Mouse (Mus musculus): ENCODE measurements at regions not wholly inside any gene's neighbourhood (a gene's known extent, or its start where the extent isn't known, plus 50 kb on each side); places are given as distances from the start of the nearest gene placed in this dataset.

DNA sequence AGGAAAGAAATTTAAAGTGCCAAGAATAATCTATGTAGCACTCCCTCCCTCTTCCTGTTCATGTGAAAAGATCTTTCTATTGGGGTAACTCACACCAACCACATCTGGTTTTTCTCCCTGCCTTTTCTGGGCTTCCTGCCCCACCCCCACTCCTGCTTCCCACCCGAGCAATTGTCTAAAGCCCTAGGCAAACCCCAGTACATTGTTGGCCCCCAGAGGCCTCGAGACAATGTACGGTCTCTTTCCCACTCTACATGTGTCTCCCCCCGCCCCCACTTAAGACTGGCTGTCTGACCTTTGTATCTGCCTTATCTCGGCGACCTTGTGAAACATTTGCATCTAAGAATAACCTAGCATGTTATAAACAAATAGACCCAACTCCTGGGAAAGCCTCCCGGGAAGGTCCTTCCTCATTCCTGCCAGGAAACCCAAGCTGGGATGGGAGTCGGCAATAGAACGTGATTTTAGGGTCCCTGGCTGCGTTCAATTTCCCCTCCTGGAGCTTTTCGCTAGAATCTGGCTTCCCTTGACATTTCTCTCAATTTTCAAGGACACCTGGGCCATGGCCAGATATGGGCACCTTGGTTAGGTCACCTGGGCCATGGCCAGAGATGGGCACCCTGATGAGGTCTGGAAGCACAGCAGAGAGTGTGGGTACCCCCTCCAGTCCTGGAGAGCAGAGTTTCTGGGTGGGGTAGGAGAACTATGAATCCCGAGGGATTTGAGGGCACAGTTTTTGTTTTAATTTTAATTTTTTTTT is 97.9 kb upstream of the Map4k3 start:
- DNase-seq: no peak

DNA sequence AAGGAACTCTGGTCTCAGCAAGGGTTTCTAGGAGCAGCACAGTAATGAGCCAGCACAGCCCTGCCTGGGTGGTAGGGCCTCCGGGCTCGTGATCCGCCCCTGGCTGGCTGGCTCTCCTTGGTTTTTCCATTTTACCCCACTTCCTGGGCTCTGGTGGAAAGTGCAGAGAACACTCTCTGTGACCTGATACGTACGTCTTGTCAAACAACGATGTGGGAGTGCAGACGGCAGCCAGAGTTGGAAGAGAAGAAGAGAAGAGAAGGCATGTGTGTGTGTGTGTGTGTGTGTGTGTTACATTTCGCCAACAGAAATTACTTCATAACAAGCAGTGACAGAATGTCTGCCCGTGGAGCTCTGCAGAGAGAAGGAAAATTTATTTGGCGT is 97.2 kb upstream of the Map4k3 start:
- no peak for DNase-seq

DNA sequence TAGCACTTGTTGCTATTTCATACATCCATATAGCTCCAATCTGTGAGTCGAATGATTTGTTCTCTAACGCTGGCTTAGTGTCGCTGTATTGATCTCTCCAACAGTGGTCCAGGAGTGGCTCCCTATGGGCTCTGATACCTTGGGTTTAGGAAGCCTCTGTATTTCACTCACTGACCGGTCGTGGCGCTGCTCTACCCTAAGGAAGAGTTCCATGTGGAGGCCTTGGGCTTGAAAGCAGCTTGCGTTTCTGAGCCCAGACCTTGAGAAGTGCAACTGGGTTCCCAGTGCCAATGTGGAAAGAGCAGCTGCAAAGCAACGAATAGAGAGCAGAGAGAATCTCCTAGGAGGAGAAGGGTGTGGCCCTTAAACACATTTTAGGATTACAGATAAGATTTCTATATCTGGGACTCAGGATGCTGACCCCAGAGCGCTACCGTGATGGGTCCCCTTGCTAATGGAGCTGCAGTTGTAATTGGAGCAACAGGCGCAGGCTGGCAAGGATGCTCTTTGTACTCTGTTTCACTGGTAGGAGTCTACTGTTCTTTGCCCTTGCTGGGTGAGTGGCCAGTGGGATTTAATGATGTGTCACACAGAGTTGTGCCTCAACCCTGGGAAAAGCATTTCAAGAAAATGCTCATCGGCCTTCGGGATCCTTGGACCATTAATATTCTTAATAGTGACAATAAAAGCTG is 96.7 kb upstream of the Map4k3 start:
- no peak for DNase-seq

DNA sequence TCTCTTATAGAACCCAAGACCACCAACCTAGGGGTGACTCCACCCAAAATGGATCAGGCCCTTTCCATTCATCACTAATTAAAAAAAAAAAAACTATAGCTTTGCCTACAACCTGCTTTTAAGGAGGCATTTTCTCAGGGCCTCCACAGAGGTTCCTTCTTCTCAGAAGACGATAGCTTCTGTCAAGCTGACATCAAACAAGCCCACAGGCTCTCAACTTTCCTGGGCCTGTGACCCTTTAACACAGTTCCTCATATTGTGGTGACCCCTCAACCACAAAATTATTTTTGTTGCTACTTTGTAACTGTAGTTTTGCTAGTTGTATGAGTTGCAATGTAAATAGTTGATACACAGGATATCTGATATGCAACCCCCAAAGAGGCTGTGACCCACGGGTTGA is 96.0 kb upstream of the Map4k3 start:
- DNase-seq: no peak

DNA sequence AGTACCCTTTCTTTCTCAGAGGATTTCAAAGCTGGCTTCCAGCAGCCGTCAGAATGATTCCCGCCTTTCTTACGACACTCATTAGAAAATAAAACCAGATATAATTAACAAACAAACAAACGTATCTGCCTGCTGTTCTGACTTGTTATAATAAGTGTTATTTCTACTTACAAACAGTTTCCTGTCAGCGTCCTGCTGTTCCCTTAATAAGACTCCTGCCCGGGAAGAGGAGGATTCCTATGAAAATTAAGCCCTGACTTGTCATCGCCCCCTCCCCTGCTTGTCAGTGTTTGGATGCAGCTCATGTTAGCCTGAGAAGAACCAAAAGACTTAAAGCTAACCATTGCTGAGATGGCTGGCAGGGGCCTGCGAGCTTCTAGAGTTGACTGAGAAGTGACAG is 92.6 kb upstream of the Map4k3 start:
- no peak for DNase-seq

DNA sequence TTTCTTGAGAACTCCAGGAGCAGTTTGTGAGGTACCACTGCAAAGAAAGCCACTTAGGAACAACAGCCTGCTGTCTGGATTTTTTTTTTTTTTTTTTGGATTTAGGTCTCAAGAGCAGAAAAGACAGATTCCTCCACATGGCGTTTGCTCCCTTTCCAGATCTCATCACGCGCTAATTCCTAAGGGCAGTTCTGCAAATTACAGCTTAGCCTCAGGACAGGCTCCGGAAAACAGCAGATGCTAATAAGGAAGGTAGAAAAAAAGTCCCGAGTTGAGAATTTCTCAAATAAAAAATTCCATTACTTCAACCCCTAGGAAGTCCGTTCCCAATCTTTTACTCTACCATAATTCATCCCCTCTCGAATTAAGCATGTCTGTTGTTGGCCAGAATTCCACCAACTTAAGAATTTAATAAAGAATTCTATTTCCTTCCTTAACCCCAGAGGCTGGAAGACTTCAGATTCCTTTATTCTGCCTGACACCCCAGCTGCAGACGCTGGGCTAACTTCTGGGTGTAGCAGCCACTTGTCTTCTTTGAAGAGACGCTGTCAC is 90.3 kb upstream of the Map4k3 start:
- no peak for DNase-seq

DNA sequence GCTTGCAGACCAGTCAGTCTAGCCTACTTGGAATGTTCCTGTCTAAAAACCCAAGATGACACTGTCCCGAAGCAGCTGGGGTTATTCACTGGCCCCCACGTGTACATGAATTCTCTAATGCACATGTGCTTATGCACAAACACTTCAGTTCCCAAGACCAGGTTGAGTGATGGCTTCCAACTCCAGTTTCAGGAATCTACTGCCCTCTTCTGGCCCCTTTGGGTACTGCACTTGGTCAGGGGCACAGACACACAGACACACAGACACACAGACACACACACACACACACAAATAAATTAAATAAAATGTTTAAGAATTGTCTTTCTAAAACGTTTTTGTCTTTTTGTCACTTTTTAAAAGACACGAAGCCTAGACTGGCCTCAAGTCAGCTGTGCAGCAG is 87.5 kb upstream of the Map4k3 start:
- DNase-seq: no peak

DNA sequence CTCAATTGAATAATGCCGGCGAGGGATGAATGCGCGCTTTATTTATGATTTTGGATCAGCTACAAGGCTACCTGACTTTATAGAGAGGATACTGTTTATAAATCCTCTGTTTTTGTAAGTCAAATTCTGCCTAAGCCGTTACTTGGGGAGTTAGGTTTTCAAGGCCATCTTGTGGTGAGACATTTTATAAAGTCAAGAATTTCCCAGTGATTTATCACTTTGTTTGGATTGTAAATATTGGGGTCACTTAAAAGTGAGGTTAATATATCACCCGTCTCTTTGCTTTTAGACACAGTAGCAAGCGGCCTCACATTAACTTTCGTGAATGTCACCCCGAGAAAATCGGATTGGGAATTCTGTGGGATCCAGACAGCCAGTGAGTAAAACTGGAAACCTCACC is 84.9 kb upstream of the Map4k3 start:
- no peak for DNase-seq

DNA sequence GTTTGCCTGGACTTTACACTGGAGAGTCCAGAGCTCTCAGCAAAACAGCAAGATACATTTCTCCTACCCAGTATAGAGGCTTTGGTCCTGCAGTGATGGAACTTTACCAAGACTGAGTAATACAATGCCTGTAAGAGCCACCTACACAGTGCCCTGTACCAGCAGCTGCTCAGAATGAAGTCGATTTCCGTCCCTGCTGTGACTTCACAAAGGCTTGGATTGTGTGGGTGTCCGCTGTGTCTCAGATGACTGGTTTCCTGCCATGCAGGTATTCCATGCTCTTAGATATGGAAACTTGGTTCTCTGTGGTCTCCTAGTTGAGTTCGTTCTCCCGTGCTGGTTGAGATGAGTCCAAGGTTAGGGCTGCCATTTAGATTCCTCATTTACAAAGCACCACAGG is 81.0 kb upstream of the Map4k3 start:
- DNase-seq: peak; percentile 62

DNA sequence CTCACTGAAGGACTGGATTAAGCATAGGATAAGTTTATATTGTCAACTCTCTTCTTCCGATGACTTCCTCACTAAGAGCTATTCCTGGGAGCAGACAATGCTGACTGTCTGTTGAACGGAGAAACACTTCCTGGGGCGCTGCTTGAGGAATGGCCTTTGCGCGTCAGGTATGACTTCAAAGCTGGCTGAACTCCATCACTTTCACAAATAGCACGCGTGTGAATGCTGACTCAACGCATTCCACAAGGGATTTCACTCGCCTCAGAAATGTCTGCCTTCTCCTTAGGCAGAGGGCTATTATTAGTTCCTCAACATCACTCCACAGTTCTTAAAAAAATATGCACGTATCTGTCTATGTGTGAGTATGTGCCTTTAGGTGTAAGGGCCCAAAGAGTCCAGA is 79.8 kb upstream of the Map4k3 start:
- no peak for DNase-seq

DNA sequence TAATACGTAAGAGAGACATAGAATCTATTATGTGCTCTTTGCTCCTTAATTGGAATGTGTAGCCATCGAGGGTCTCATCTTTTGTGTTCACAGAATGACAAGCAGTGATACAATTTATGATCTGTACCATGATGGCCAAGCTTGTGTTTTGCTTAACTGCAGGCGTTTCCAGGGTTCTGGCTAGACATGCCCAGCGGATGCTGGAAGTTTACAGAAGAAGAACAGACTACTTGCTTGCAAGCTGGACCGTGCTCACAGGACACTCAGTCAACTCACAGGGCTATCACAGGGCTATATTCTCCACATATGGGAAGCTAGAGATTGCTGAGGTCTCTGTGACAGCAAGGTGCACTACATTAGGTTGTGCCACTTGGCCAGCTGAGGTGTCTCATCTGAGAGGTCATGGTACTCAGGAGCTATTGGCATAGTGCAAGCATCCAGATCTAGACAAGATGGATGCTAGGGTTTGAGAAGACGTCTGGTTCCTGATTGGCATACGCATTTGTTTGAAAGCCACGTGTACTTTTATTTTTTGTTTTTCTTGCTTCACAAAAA is 75.2 kb upstream of the Map4k3 start:
- DNase-seq: no peak

DNA sequence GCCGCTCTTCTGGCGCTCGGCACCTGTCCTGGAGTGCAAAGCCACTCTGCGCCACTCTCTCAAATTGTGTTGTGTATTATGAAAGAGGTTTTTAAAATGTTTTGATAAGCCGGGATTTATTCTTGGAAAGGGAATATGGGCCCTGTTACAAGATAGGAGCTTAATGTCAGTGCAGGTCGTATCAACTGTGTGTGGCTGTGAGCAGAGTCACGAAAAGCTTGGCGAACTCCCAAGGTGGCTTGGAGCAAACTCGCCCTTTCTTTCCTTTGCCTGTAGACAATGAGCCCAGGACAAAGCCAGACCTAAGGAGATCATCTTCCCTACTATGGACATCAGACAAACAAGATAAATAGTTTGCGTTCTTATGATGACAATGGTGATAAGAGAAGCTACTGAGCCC is 74.3 kb upstream of the Map4k3 start:
- peak; percentile 52 for DNase-seq

DNA sequence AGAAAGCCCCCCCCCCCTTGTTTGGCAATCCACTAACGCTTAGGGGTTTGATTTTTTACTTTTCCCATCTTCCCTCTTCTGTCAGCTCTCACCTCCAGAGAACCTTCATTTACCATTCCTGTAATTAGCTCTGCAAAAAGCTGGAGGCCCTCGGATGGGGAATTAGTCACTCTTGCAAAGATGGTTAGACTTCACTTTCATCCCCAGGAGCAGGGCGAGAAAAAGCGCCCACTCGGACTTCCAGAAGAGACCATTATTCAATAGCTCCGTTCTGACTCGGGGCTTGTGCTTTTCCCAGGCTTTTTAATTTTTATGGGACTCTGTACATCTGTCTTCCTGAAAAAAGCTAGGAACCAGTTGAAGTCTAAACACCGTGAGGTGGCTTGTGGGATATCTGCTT is 73.7 kb upstream of the Map4k3 start:
- peak; percentile 33 for DNase-seq

DNA sequence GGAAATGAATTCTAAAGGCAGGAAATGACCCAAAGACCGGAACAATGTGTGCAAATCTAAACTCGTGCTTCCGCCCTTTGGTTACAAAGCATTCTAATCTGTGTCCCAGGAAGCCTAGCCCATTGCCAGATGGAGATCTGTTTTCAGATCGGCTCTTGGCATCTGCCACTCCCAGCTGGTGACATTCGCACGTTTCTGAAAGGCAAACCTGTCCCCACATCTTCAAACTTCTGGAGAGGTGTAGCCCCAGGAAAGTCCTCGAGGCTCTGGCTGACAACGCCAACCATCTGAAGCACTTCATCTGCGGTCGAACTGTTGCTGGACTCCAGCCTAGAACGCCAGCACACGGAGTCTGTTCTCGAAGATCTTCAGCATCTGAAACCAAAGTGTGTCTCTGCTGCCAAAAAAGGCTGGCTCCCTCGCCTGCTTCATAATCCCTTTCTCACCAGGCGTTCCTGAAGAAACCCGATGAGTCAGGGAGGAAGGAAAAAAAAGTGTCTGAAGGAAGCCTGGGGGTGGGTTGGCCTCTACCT is 73.2 kb upstream of the Map4k3 start:
- peak; percentile 80 for DNase-seq

DNA sequence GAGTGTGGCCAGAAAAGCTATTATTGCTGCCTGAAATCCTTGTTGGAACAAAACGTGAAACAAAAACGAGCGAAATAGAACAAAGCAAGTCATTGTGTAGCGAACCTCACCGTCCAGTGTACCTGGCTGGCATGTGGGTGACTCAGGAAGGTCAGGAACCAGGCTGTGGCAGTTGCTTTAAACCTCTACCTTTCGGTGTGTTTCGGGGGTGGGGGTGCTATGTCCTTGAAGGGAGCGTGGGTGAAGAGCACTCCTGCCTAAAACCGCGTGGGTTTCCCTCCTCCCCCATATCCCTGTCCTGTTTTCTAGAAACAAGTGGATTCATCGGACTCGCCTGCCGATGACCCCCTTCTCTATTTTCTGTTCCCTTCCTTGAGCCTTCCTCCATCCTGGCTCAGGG is 72.6 kb upstream of the Map4k3 start:
- DNase-seq: peak; percentile 33

DNA sequence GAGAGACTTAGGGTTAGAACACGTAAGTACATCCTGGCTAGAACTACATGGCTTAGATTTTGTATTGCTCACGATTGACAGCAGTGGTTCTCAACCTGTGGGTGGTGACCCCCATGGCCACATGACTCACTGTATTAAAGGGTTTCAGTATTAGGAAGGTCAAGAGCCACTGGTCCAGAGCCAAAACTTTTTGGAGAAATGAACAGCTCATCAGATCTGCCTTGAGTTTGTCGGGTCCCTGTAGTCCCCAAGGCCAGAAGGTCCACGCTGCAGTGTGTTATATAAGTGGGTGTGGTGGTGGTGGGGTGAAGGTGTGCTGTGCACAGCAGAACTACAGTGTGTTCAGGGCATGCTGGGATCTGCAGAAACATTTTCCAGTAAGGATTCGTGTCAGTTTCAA is 72.2 kb upstream of the Map4k3 start:
- peak; percentile 28 for DNase-seq

DNA sequence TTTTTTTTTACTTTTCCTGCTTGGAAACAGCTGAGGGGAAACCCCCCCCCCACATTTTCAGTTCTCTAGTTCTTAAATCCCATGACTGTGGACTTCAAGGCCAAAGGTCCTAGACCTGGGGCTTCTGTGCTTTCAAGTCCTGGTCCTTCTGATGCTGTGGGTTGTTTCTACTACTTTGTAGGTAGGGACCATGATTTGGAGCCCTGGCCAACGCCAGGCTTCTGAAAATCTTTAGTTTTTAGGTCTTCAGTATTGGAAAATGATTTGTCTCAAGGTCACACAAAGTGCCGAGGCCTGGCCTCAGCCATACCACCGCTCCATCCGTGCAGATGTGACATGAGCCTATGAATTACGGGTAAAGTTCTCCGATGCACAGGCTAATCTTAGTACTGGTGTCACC is 70.8 kb upstream of the Map4k3 start:
- no peak for DNase-seq

DNA sequence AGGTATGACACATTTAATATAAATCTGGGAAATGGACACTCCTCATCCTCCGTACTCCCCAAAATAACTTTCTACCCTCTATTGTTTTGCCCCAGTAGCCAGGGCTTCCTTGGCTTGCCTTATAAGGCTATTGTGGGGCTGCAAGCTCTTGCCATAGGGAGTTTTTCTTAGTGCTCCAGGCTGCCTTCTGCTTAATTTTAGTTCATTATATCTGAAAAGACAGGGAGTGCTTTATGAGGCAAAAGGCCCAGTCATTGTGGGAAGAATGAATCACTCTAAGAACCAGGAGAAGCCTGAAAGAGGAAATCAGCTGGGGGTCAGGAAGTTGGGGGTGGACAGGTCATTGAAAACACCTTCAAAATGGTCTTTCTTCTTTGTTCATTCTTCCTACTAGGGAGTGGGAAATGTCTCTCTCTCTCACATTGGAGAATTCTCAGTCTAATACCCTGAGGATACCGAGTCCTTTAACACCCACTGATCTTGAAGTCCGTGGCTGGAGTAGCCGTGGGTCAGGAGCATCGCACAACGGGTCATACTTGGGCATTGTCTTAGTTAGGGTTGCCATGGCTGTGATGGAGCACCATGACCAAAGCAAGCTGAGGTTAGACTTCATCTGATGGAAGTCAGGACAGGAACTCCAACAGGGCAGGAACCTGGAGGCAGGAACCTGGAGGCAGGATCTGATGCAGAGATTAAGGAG is 70.1 kb upstream of the Map4k3 start:
- DNase-seq: no peak

DNA sequence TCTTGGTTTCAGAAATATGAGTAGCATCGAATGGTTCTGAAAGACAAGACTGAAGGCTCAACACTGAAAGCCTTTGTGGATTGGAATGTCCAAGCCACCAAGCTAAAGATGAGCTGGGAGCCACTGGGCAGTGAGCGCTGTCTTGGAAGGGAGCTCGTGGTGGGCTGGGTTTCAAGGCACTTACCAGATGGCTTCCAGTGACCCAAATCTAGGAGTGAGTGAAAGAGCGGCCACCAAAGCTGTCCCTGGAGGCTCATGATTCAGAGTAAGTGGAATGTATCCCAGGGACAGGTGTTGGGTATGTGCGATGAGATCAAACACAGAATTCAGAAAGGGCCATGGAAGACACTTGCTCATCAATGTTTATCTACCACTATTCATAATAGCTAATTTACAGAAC is 68.5 kb upstream of the Map4k3 start:
- DNase-seq: peak; percentile 59

DNA sequence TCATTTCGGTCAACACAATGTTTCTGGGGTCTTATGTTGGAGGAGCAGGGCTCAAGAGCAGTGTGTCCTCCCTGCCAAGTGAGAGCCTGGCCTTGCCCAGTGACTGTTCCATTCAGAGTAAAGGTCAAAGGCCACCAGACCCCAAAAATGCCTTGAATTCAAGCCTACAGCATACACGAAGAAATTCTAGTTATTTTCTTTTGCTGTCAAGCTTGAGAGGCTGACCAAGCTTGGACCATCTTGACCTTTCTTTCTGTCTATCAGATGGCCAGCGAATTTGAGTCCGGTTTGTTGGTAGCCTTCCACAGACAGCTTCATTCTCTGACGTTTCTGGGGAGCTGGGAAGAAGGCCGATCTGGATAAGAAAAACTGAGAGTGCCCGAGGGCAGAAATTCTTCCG is 68.1 kb upstream of the Map4k3 start:
- no peak for DNase-seq

DNA sequence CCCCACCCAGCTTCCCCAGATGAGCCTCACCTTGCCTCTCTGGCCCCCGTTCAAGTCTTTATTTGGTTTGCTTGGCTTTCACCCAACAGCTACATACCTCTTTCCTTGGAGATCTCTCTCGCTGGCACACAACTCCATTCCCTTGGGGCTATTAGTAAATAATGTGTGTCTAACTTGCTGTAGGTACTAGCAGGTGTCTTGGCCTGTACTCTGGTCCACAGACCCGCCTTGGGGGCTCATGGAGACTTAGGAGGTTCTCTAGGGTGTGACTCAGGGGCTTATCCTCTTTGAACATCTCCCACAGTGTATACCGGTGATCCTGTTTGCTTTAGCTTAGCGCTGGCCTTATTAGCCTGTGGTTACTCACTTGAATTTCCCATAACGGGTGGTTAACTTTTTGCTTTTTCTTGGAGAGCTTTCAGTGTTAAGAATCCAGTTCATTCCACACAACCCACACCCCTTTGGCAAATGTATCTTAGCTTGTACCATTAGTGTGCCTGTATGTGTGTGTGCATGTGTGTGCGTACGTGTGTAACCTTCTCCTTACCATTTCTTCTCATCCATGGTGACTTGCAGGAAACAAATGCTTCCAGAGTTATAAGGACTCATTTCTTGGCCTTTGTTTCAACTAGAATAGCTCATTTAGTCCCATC is 67.3 kb upstream of the Map4k3 start:
- no peak for DNase-seq

DNA sequence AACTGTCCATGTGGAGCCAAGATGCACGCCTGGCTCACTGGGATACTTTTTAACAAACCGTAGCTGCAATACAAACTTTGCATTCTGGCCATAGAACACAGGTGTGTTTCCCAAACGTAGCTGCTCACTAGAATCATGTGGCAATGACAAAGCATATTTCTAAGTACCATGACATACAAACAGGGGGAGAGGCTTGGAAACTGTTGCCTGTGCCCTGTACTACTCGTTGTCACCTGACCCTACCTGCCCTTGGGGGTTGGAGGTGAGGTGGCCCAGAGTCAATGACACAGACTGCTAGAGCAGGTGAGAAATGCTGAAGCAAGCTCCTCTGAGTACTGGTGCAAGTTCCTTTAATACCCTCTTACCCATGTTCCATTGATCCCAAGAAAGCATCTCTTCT is 64.3 kb upstream of the Map4k3 start:
- DNase-seq: no peak

DNA sequence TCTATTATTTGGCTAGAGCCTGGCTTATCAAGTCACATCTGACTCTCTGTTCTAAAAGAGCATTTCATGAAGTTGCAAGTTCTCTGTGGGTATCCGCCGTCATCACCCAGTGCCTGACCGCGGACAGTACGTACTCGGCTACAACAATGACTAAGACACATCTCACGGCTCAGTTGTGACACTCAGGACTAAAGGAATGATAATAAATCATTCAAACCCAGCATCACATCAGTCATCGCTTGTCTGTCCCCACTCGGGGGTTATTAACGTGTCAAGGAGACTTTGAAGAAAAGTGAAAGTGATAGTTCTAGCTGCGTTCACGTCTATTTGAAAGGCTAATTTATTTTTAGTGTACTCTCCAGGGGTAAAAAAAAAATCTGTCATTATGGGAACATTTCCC is 61.4 kb upstream of the Map4k3 start:
- no peak for DNase-seq
